Mouse (Mus musculus): ENCODE data around the gene Gm7361.

- TF ChIP-seq POLR2A (IDR thresholded peaks at IDR 0.05; ENCODE audit: borderline replicate concordance, extremely low read depth, low read depth, low read length) (no peak), CTCF (IDR thresholded peaks at IDR 0.05; ENCODE audit: insufficient read depth, low read length) (no peak)
Observed at GRCm38 (mm10) chr5:26291621-26292020, 34.1 kb downstream of the Gm7361 start.

Measured in lung, adult 2 months (tissue).